Comparison of ENCODE assay signal across 10 mouse cellular contexts in the genomic region with DNA sequence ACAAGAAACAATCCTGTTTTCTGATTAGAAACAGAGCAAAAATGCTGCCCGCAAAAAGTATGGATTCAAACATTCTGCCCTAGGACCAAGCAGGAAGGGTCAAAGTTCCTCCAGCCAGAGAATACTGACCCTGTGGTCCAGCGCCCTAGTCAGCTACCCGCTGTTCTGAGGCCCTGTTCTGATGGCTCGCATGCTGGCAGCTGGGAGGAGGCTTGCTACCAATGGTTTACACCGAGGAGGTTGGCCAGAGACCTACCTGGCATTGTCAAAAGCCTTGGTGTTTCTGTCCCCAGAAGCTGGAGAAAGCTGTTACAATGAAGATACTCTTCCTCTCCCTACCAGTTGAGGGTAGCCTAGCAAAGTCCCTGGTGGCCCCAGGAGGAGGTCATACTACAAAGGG. TPM values are rescaled to one million over a fixed set of nuclear protein-coding genes. Genes with fewer than 3 reads are reported as not detected.
DNase-seq lines count a peak whose midpoint lies in the region; ATAC-seq and TF ChIP-seq lines count a peak whose summit lies in the region.
"Had no signal": no experiment of that assay in that cellular context is flagged by ENCODE, and none has a peak within 500 bp of the region (broad histone marks: within the 10 kb centered on the region; RNA-seq: fewer than 3 reads in every experiment).

No protein-coding gene starts in this region.

- 61% methylated on average over 5 of the region's 5 CpGs for WGBS in embryonic facial prominence, embryonic 15.5 days
- WGBS in hindbrain, embryonic 16.5 days = 60% methylated on average over 5 of the region's 5 CpGs
- WGBS in midbrain, embryonic 13.5 days = 67% methylated on average over 5 of the region's 5 CpGs
- 94% methylated on average over 5 of the region's 5 CpGs for WGBS in thymus, adult 2 months

- H3K4me3 ChIP-seq in embryonic facial prominence, embryonic 15.5 days (replicated peaks) = no peak overlapping the region
- no peak overlapping the region for H3K4me3 ChIP-seq in hindbrain, embryonic 16.5 days (ENCODE audit: low read length)
- H3K4me3 ChIP-seq in midbrain, embryonic 13.5 days (replicated peaks) = peak overlapping the region; percentile 74; the same call in 1 of the 2 replicates
- H3K4me3 ChIP-seq in thymus, adult 2 months (ENCODE audit: control insufficient read depth, insufficient read depth, low read length) = no peak overlapping the region

- peaks cover 85% of the 10 kb centered on the region for H3K4me1 ChIP-seq in embryonic facial prominence, embryonic 15.5 days
- H3K4me1 ChIP-seq in hindbrain, embryonic 16.5 days (ENCODE audit: control insufficient read depth, insufficient read depth, low read depth, low read length) = peaks cover 49% of the 10 kb centered on the region
- H3K4me1 ChIP-seq in midbrain, embryonic 13.5 days (replicated peaks) = peaks cover 70% of the 10 kb centered on the region
- H3K4me1 ChIP-seq in thymus, adult 2 months (replicated peaks; ENCODE audit: control insufficient read depth, insufficient read depth, low read length) = peaks cover 64% of the 10 kb centered on the region

- peak; percentile 50 for DNase-seq in kidney, adult 18-20 months
- no peak for DNase-seq in kidney, adult 8-10 months
- no peak for DNase-seq in c-Kit-positive CD71-positive TER-119-positive erythroid progenitor cells, embryonic 14.5 days (ENCODE audit: low spot score)
- DNase-seq in thymus, adult 2 months = no peak
- no peak for DNase-seq in natural killer cell, adult 2 months (ENCODE audit: low spot score in 2 of 2)

- no peak overlapping the region for H3K9ac ChIP-seq in embryonic facial prominence, embryonic 15.5 days
- H3K9ac ChIP-seq in hindbrain, embryonic 16.5 days (ENCODE audit: low read depth, low read length) = no peak overlapping the region
- no peak overlapping the region for H3K9ac ChIP-seq in midbrain, embryonic 13.5 days (replicated peaks)

- ATAC-seq in embryonic facial prominence, embryonic 15.5 days (ENCODE audit: insufficient number of reproducible peaks, low FRiP score, low TSS enrichment, low read depth) = no peak
- no peak for ATAC-seq in hindbrain, embryonic 16.5 days
- no peak for ATAC-seq in midbrain, embryonic 13.5 days
- ATAC-seq: inflammation-experienced regulatory T-cells, adult 6 months had no signal

- TF ChIP-seq CTCF in thymus, adult 2 months (IDR thresholded peaks at IDR 0.05; ENCODE audit: borderline replicate concordance, control insufficient read depth, extremely low read depth, insufficient read depth, low read length, poor library complexity) = no peak

- H3K4me2 ChIP-seq in embryonic facial prominence, embryonic 15.5 days (replicated peaks) = peak overlapping the region; percentile 83
- peak overlapping the region; percentile 99; the same call in 1 of the 2 replicates for H3K4me2 ChIP-seq in hindbrain, embryonic 16.5 days (ENCODE audit: low read length)
- peak overlapping the region; percentile 99 for H3K4me2 ChIP-seq in midbrain, embryonic 13.5 days (replicated peaks)

- no peaks in the 10 kb centered on the region for H3K27me3 ChIP-seq in embryonic facial prominence, embryonic 15.5 days
- H3K27me3 ChIP-seq in hindbrain, embryonic 16.5 days (replicated peaks; ENCODE audit: control insufficient read depth, insufficient read depth, low read length) = no peaks in the 10 kb centered on the region; the same call in 1 of the 2 replicates
- peaks cover 12% of the 10 kb centered on the region; the same call in 1 of the 2 replicates for H3K27me3 ChIP-seq in midbrain, embryonic 13.5 days
- no peaks in the 10 kb centered on the region for H3K27me3 ChIP-seq in thymus, adult 2 months (ENCODE audit: control insufficient read depth, insufficient read depth, low read length)

- H3K9me3 ChIP-seq in embryonic facial prominence, embryonic 15.5 days (replicated peaks) = no peaks in the 10 kb centered on the region
- no peaks in the 10 kb centered on the region for H3K9me3 ChIP-seq in hindbrain, embryonic 16.5 days (ENCODE audit: control insufficient read depth, low read length)
- no peaks in the 10 kb centered on the region for H3K9me3 ChIP-seq in midbrain, embryonic 13.5 days

- H3K27ac ChIP-seq in embryonic facial prominence, embryonic 15.5 days (replicated peaks) = no peak overlapping the region
- H3K27ac ChIP-seq in hindbrain, embryonic 16.5 days (ENCODE audit: low read depth, low read length) = no peak overlapping the region
- no peak overlapping the region for H3K27ac ChIP-seq in midbrain, embryonic 13.5 days
- no peak overlapping the region for H3K27ac ChIP-seq in thymus, adult 2 months (ENCODE audit: control insufficient read depth, insufficient read depth, low read length)
- H3K27ac ChIP-seq: macrophage had no signal

- H3K36me3 ChIP-seq in embryonic facial prominence, embryonic 15.5 days = no peaks in the 10 kb centered on the region
- no peaks in the 10 kb centered on the region for H3K36me3 ChIP-seq in hindbrain, embryonic 16.5 days (ENCODE audit: control insufficient read depth, insufficient read depth, low read length)
- no peaks in the 10 kb centered on the region for H3K36me3 ChIP-seq in midbrain, embryonic 13.5 days
- H3K36me3 ChIP-seq in thymus, adult 2 months (ENCODE audit: control insufficient read depth, insufficient read depth, low read length) = no peaks in the 10 kb centered on the region

- no peak for TF ChIP-seq POLR2A in thymus, adult 2 months (IDR thresholded peaks at IDR 0.05; ENCODE audit: control insufficient read depth, extremely low read depth, insufficient read depth, low read length, poor library complexity)

RNA-seq across cellular contexts. Expression of a gene that starts 3.8 kb away (rescaled TPM):
- polyA plus RNA-seq in embryonic facial prominence, embryonic 15.5 days (2015; fragmentation: Nextera tagmentation; extraction: Ambion mirVana) = 23.5 and 25.4 TPM in 2 replicates
- polyA plus RNA-seq in hindbrain, embryonic 16.5 days (2015; fragmentation: Nextera tagmentation; extraction: Ambion mirVana) = 7.7 and 9.3 TPM in 2 replicates
- polyA plus RNA-seq in midbrain, embryonic 13.5 days (2015; fragmentation: Nextera tagmentation; extraction: Ambion mirVana) = 10.1 and 11.6 TPM in 2 replicates
- polyA plus RNA-seq in thymus, adult 2 months (2012; rRNA removed) = 63.4 and 70.9 TPM in 2 replicates
